Mouse (Mus musculus) olfactory bulb, adult 2 months (tissue): Measurements from ENCODE around the gene Ciapin1. TPM values are rescaled to one million over a fixed set of nuclear protein-coding genes. Genes with fewer than 3 reads are reported as not detected.
A peak's percentile ranks its signal among the peaks of the same experiment; 100 is the strongest.

Experiments
- H3K27ac ChIP-seq: fragments of 200-500 bp; 2 replicates; pipeline ENCODE4 v1.5.1; 2012; ENCODE audit warnings: low read depth, low read length; ENCODE audit not compliant: insufficient read depth
- H3K4me1 ChIP-seq: fragments of 200-500 bp; 2 replicates; pipeline ENCODE4 v1.6.1; 2012; ENCODE audit warnings: low read length; ENCODE audit not compliant: control insufficient read depth, insufficient read depth
- H3K4me3 ChIP-seq: fragments of 200-500 bp; 2 replicates; pipeline ENCODE4 v1.5.1; 2012; ENCODE audit warnings: mild to moderate bottlenecking, low read depth, low read length, moderate library complexity; ENCODE audit not compliant: insufficient read depth
- CTCF ChIP-seq: fragments of 200-500 bp; IDR thresholded peaks from 2 replicates; pipeline ENCODE4 v1.5.1; 2012; ENCODE audit warnings: low read depth, mild to moderate bottlenecking, low read length, moderate library complexity; ENCODE audit not compliant: insufficient read depth
- POLR2A ChIP-seq: fragments of 200-500 bp; IDR thresholded peaks from 2 replicates; pipeline ENCODE4 v1.6.1; 2012; ENCODE audit warnings: mild to moderate bottlenecking, low read depth, low read length, moderate library complexity; ENCODE audit not compliant: insufficient read depth
- WGBS: fragments of 180-500 bp; shearing (Covaris S2); methylation state at CpG from one replicate; pipeline ENCODE4 v1.1.7; 2018; 5-methylcytosine and 5-hydroxymethylcytosine counted together
- polyA plus RNA-seq: library from polyadenylated mRNA; stranded (reverse); fragments of >200 nt; gene quantifications from 2 replicates; pipeline ENCODE4 v1.2.4, GENCODE M21; 2012; ENCODE audit warnings: low replicate concordance; ENCODE audit not compliant: missing spikeins, insufficient read depth, insufficient read length

The Ciapin1 gene
- polyA plus RNA-seq, result not detected in 2 replicates

- H3K27ac ChIP-seq, result peak within 1 kb of the TSS; percentile 98
- no peak for TF ChIP-seq CTCF
- TF ChIP-seq POLR2A, result peak; percentile 93
- WGBS, result under 1% methylated on average over 82 of the region's 82 CpGs
- H3K4me1 ChIP-seq, result peaks cover 13% of the 10 kb centered on the region; the same call in 1 of the 2 replicates
- peak within 1 kb of the TSS; percentile 98 for H3K4me3 ChIP-seq
Observed at GRCm38 (mm10) chr8:94837662-94838574, at the start of gene Ciapin1, which contains the start of gene Coq9. TSS of gene Ciapin1 (minus strand) at chr8:94838358. TSS of gene Coq9 (plus strand) at chr8:94838321.

GRCm38 (mm10) chr8:94880742-94881141, 42.6 kb upstream of the Ciapin1 start:
- peaks cover 8% of the 10 kb centered on the region for H3K4me1 ChIP-seq
- TF ChIP-seq CTCF (no peak), POLR2A (no peak)
- H3K27ac ChIP-seq, result no peak overlapping the region
- H3K4me3 ChIP-seq, result no peak overlapping the region
- 43% methylated on average over 4 of the region's 4 CpGs for WGBS

DNA sequence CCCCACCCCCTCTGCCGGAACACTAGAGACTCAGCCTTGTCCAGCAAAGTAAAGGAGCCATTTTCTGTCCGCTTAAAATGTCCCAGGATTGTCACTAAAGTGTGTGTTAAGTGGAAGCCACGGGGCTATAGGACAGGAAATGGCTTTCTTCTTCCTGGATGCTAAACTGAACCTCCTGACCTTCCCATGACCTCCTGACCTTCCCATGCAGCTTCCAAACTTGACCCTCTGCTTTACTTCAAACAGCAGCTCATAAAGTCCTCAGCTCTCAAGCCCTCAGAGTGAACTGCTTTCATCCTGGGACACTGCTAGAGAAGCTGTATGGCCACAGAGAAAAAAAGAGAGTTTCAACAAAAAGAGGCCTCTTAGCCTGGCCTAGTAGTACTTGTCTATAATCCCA, 38.7 kb upstream of the Ciapin1 start:
- no peak for TF ChIP-seq POLR2A
- TF ChIP-seq CTCF, result no peak

DNA sequence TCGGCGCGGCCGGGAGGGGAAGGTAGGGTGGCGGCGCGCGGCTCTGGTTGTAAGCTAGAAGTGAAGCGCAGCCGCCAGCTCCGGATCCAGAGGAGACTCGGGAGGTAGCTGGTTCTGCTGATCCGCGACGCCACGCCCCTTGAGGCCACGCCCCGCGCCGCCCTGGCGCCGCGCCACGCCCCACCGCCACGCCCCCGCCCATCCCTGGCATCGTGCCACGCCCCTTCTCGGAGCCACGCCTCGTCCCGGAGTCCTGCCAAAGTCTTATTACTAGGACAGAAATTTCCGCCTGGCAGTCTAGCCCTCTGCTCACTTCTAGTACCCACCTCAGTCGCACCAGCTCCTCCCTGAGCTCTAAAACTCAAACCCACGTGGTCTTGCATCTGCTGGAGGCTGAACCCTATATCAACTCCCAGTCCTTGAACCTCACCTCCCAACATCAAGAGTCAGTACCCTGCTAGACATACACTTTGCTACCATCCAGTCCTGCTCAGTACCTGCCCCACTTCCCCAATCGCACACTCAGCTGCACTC, 38.1 kb upstream of the Ciapin1 start, which contains the start of gene Dok4:
Gene Dok4, minus strand, starts transcription at position 134 of the 534 bp plus-strand sequence.
- Histone ChIP-seq H3K4me3 (peak within 1 kb of the TSS; percentile 60), H3K27ac (no peak within 1 kb of the TSS), H3K4me1 (peaks cover 23% of the 10 kb centered on the region)
- no peak for TF ChIP-seq POLR2A
- TF ChIP-seq CTCF, result no peak
- WGBS, result 2% methylated on average over 37 of the region's 37 CpGs

More for the DNA sequence above, 38.7 kb upstream of the Ciapin1 start:
- H3K4me1 ChIP-seq, result peaks cover 19% of the 10 kb centered on the region
- H3K27ac ChIP-seq, result no peak overlapping the region
- no peak overlapping the region for H3K4me3 ChIP-seq
- WGBS, result 64% methylated on average over 3 of the region's 3 CpGs

- Histone ChIP-seq H3K4me1 (peaks cover 27% of the 10 kb centered on the region), H3K4me3 (peak overlapping the region; percentile 60), H3K27ac (no peak overlapping the region)
- TF ChIP-seq CTCF, result no peak
- no peak for TF ChIP-seq POLR2A
- 1% methylated on average over 19 of the region's 20 CpGs for WGBS
Observed at GRCm38 (mm10) chr8:94875871-94876150, 37.7 kb upstream of the Ciapin1 start.

- 20% methylated on average over 17 of the region's 17 CpGs for WGBS
Observed at GRCm38 (mm10) chr8:94875096-94875870, 37.1 kb upstream of the Ciapin1 start.

DNA sequence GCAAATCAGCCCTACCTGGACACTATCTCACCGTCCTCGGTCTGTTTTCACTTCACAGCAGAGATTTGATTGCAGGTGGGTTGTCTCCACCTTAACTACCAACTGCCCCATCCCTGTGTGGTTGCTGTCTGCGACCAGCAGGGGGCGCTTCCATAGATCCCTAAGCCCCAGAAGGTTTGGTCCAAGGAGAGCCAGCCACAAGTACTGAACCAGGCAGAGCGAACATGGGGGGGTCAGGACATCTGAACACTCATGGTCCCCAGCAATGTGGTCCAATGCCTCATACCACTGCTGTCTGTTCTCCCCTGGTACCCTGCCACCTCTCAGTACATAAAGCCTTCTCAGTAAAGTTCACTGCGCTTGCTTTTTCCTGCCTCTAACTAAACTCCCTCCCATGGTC, 36.2 kb upstream of the Ciapin1 start:
- 11% methylated on average over 6 of the region's 6 CpGs for WGBS
- Histone ChIP-seq H3K4me1 (peaks cover 42% of the 10 kb centered on the region), H3K27ac (no peak overlapping the region), H3K4me3 (no peak overlapping the region)
- TF ChIP-seq CTCF, result peak; percentile 71
- TF ChIP-seq POLR2A, result no peak

More at GRCm38 (mm10) chr8:94875096-94875870, 37.1 kb upstream of the Ciapin1 start:
- TF ChIP-seq POLR2A, result no peak
- TF ChIP-seq CTCF, result no peak
- Histone ChIP-seq H3K4me1 (peaks cover 33% of the 10 kb centered on the region), H3K27ac (no peak overlapping the region), H3K4me3 (peak overlapping the region; percentile 60)

- 91% methylated on average over 2 of the region's 2 CpGs for WGBS
- H3K4me3 ChIP-seq, result no peak overlapping the region
- peaks cover 52% of the 10 kb centered on the region for H3K4me1 ChIP-seq
- no peak overlapping the region for H3K27ac ChIP-seq
- TF ChIP-seq CTCF (no peak), POLR2A (no peak)
Observed at GRCm38 (mm10) chr8:94872576-94872975, 34.4 kb upstream of the Ciapin1 start.
